Mouse (Mus musculus): ENCODE measurements at regions not wholly inside any gene's neighbourhood (a gene's known extent, or its start where the extent isn't known, plus 50 kb on each side); places are given as distances from the start of the nearest gene placed in this dataset.

DNA sequence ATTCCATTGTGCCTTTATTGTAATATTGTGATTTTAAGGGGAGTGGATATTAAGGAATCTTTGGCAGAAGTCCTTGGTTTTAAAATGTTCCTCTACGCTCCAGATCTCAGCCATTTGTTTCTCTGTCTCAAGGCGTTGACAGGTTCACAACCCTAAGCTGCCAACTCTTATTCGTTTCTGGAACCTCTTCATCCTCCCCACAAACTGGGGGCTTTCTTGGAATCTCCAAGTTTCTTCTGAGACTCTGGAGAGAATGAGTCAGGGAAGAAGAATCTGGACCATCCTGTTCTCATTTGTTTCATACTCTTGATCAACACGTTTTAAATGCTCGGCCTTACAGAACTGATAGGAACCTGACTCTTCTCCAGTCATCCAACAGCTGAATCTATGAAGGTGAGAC lies 351.4 kb upstream of the Nfe2l3 start:
- TF ChIP-seq CTCF (IDR thresholded peaks at IDR 0.05; ENCODE audit: low read depth, low read length) (no peak), POLR2A (IDR thresholded peaks at IDR 0.05; ENCODE audit: borderline replicate concordance, low read depth, low read length) (no peak)

Data from bone marrow macrophage, adult 2 months (primary cell).